Mouse (Mus musculus) urinary bladder, adult 18-20 months (tissue): ENCODE results near the gene Zbtb33.

Source experiments
- DNase-seq, 2 experiments: peaks; one replicate each; pipeline ENCODE4 v3.0.0; 2022; ENCODE audit warnings: low spot score in 2 of 2, mixed read lengths in 2 of 2

The Zbtb33 gene

GRCm38 (mm10) chrX:38189552-38190457, at the start of gene Zbtb33:
Zbtb33 (plus strand) TSS chrX:38189793.
- DNase-seq, result peak; percentile 70 to 76

- no peak for DNase-seq
Observed at GRCm38 (mm10) chrX:38159097-38159496, 30.5 kb upstream of the Zbtb33 start.

DNA sequence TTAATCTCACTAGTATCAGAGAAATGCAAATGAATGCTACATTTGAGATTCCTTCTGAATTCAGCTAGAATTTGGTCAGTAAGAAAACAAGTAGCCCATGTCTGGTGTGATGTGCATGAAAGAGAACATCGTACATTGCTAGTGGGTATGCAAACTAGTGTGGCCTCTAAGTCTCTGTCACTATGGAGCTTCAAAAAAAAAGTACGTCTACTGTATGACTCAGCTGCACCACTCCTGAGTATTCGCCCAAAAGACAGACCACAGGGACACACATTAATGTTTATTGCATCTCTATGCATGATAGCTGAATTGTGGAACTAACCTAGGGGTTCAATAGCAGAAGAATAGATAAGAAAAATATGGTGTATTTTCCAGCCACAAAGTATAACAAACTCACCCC, 24.3 kb upstream of the Zbtb33 start:
- no peak for DNase-seq

- DNase-seq, result no peak
Observed at GRCm38 (mm10) chrX:38166064-38166463, 23.5 kb upstream of the Zbtb33 start.

GRCm38 (mm10) chrX:38166592-38166991, 23.0 kb upstream of the Zbtb33 start:
- DNase-seq, result no peak

GRCm38 (mm10) chrX:38179891-38180310, 9.7 kb upstream of the Zbtb33 start:
- DNase-seq, result peak; percentile 50

DNA sequence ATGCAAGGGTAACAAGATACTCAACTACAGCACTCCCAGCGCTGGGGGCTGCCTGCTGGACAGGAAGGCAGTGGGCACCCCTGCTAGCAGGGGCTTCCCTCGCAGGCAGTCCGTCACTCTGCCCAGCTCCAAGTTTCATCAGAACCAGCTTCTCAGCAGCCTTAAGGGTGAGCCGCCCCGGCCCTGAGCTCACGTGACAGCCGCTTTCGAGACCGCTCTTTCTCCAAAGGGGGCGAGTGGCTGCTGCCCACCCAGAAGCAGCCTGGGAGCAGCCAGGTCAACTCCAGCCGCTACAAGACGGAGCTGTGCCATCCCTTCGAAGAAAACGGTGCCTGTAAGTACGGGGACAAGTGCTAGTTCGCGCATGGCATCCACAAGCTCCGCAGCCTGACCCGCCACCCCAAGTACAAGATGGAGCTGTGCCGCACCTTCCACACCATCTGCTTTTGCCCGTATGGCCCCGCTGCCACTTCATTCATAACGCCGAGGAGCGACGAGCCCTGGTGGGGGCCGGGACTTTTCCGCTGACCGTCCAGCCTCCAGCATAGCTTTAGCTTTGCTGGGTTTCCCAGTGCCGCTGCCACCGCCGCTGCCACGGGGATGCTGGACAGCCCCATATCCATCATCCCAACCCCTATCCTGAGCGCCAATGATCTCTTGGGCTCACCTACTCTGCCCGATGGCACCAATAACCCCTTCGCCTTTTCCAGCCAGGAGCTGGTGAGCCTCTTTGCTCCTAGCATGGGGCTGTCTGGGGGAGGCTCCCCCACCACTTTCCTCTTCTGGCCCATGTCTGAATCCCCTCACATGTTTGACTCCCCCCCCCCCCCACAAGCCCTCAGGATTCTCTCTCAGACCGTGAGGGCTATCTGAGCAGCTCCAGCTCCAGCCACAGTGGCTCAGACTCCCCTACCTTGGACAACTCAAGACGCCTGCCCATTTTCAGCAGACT, 8.7 kb upstream of the Zbtb33 start:
- DNase-seq, result peak in 1 of 2 experiments; percentile 17

DNA sequence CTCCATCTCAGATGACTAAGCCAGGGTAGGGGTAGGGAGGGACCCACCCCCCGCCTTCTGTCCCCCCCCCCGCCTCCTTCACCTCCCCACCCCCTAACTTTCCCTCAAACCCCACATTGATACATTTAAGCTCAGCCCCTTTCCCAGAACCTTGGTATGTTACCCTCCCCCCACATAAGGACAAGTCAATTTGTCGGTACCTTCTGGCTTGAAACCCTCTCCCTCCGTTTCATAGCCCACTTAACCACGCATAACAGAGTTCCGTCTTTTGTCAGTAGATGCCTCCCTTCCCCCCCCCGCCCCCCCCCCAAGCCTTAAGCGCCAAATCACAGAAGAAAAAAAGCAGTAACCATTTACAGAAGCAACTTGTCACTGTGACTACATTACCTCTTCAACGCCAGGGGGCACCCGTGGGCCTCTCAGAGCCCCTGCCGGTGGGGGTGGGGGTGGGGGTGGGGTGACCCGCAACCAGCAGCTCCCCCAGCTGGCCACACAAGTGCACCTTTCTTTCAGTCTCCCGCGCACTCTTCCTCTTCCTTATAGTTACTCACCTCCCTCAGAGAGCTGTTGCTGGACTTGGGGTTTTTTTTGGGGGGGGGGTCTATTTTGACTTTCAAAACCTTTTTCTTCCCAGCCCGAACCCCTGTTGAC, 7.9 kb upstream of the Zbtb33 start:
- DNase-seq, result peak; percentile 11 to 17

DNA sequence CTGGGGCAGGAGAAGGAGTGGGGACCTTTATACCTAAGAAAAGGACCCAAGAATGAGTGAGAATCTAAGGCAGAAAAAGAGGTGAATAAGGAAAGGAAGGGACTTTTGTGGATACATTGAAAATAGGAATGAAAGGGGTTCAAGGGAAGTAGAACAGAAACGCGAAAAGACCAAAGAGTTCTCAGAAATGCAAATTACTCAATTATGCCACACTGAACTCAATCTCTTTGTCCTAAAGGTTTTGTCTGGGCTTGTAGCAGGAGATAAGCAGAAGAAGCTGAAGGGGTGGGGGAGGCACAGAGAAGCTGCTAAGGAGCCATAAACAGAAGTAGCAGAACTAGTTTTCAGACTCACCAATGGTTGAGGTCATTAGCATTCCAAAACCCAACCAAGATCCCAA, 4.1 kb upstream of the Zbtb33 start:
- DNase-seq, result no peak

DNA sequence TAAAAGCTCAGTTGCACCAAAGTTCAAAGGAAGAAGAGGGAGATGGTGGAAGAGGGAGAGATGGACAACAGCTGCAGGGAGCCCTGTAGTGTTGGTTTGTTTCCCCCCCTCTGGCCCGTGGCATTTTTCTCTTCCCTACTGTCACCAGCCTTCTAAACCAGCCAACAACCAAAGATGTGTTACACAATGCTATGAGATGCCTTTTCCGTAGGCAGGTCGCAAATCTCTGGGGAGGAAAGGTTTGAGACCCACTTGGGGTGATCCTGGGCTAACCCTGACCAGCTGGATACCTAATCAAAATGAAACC, 818 bp downstream of the Zbtb33 start:
- no peak for DNase-seq

- DNase-seq, result no peak
Observed at GRCm38 (mm10) chrX:38201816-38202215, 12.2 kb downstream of the Zbtb33 start.

- DNase-seq, result no peak
Observed at GRCm38 (mm10) chrX:38207392-38207791, 17.8 kb downstream of the Zbtb33 start.

- DNase-seq, result no peak
Observed at GRCm38 (mm10) chrX:38216986-38217675, 27.5 kb downstream of the Zbtb33 start.

DNA sequence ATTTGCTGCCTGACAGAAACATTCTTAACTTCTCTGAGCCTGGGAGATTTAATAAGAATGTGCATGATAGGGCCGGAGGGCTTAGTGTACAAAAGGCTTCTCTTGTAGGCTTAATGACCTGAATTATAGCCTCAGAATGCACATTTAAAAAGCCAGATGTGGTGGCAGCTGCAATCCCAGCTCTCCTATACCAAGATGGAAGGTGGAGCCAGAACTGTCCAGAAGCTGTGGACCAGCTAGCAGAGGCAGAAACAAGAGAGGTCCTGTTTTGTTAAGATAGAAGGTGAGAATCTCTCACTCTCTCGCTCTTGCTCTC, 28.0 kb downstream of the Zbtb33 start:
- no peak for DNase-seq

GRCm38 (mm10) chrX:38222757-38223156, 33.2 kb downstream of the Zbtb33 start:
- DNase-seq, result no peak

DNA sequence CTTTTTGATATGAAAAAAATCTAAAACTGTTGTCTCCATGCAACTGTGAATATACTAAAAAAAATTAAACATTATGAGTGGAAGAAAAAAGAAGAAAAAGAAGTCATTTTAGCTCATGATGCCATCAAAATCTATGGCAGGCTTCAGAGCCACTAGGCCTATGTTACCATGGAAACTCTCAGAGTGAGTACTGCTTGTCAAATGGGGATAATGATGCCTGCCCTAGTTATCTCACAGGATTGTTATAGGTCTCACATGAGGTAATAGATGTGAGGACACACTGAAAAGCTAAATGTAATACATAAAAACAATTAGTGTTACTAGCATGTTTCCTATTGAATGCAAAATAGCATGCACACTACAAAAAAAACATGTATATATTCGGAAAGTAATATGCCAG, 40.3 kb downstream of the Zbtb33 start:
- DNase-seq, result no peak

- no peak for DNase-seq
Observed at GRCm38 (mm10) chrX:38237731-38238130, 48.1 kb downstream of the Zbtb33 start.
